Mouse (Mus musculus) liver, adult (tissue): Measurements from ENCODE around the gene Mrtfa.

ENCODE experiments used
- GATA4 ChIP-seq: IDR thresholded peaks from 2 replicates; pipeline ENCODE4 v1.6.1; 2014; ENCODE audit warnings: mild to moderate bottlenecking, low read length; ENCODE audit not compliant: insufficient replicate concordance

Mrtfa gene

DNA sequence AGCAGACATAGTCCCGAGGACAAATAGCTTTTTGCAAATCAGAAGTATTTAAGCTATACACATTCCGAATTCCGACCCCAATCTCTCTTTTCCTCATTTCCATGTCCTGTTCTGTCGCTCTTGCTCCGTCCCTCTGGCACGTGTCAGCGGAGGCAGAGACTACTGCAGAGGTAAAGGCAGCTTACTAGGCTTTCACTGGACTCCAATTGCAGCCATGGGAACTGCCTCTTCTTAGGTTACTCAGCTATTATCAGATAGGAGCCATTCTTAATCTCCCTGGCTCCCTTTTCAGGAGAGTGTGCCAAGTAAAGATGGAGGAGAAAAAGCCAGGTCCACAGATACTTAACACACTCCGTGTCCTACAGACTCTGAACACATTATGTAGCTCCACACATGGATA is 18.3 kb downstream of the Mrtfa start:
- no peak for TF ChIP-seq GATA4

GRCm38 (mm10) chr15:81168735-81169134 is 21.8 kb downstream of the Mrtfa start:
- TF ChIP-seq GATA4: no peak

DNA sequence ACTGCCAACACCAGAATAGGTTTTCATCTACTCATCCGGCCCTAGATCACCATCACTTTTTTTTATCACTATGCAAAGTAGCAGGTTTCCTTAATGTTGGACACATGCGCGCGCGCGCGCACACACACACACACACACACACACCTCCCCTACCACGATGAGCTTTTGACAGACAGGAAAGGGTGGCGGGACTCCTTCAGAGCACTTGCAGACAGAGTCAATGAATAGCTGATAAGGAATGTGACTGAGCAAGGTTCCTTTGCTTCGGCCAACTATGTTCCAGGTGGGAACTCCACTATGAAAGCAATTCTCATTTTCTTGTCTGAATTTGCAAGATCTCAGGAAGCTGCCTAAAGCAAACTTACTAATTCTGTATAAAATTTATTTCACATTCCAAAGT is 22.7 kb downstream of the Mrtfa start:
- no peak for TF ChIP-seq GATA4

- TF ChIP-seq GATA4: no peak
These were observed 24.3 kb downstream of the Mrtfa start for GRCm38 (mm10) chr15:81166291-81166690.

GRCm38 (mm10) chr15:81164560-81165310 is 25.8 kb downstream of the Mrtfa start:
- TF ChIP-seq GATA4: no peak

- TF ChIP-seq GATA4: no peak
These were observed 29.0 kb downstream of the Mrtfa start for GRCm38 (mm10) chr15:81161571-81161970.

DNA sequence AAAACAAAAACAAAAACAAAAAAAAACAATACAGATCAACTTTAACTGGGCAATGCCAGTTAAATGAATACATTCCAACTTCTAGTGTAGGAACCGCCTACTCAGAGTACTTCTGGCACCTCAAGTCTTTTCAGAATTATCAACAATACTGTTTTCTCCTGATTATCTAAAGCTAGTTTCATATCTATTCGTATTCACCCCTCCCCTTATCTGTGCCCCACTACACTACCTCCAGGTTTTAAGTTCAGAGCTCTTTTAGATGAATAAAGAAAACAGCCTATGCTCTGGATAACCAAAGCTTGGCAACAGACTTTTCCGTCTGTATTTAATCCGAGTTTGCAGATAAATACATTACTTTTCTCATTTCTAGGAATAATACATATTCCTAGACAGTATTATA is 29.9 kb downstream of the Mrtfa start:
- no peak for TF ChIP-seq GATA4

DNA sequence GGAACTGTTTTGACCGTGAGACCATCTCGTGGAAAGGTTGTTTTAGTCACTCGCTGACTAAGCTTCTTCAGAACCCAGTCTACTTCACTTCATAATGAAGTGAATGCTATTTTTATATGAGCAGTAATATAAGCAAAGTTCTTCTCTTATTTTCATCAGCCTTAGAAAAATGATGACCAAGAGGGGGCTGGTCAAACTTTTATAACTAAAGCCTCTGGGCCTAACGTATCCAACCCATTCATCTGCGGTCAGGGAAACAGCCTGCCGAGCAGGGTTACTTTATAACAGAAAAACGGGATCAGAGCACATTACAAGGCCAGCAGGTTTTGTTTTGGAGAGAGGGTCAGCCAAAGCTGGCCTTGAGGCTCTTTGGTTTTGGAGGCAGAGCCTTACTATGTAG is 31.3 kb downstream of the Mrtfa start:
- no peak for TF ChIP-seq GATA4

DNA sequence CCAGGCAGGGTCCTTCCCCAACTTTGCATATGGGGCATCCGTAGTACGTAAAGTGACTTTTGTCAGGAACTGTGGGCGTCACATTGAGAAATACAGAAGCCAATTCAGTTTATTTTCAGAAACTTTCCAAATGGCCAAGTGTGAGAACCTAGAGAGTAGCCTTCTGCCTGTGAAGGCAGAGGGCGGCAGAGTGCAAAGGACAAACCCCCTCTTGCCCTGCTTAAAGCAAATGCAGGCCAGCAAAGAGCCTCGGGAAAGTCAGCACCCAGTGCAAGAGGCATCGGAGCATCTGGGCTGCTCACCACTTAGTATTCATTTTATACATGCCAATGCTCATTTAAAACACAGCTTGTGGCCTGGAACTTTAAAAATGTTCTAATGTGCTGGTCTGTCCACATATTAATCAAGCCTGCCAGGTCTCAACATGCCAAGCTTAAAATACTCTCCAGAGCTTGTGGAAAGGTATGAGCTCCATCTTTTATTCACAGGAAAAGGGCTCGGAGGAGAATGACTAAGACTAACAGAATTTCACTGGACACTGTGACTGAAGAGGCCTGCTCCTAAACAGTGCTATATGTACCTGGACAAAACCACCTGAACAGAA is 31.9 kb downstream of the Mrtfa start:
- no peak for TF ChIP-seq GATA4

- TF ChIP-seq GATA4: no peak
These were observed 34.1 kb downstream of the Mrtfa start for GRCm38 (mm10) chr15:81156453-81156852.

GRCm38 (mm10) chr15:81155845-81156244 is 34.7 kb downstream of the Mrtfa start:
- TF ChIP-seq GATA4: no peak

GRCm38 (mm10) chr15:81154846-81155624 is 35.5 kb downstream of the Mrtfa start:
- TF ChIP-seq GATA4: no peak

- no peak for TF ChIP-seq GATA4
These were observed 48.5 kb downstream of the Mrtfa start for GRCm38 (mm10) chr15:81141956-81142576.

DNA sequence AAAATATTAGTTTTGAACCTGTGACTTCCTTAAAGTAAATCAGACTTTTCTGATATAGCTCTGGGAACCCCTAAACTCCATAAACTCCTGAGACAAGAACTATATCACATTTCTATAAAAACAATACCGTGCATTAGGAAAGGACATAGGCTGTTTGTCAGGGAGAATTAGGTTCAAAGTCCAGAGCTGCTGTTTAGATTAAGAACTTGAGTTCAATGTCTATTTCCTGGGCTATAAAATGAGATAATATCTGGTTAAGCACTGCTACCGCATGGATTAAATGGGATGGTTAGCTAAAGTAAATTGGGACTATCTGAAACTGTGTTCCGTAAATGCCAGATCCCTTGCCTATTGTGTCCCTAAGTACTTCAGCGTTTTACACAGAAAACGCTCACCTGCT is 50.6 kb downstream of the Mrtfa start:
- TF ChIP-seq GATA4: no peak

DNA sequence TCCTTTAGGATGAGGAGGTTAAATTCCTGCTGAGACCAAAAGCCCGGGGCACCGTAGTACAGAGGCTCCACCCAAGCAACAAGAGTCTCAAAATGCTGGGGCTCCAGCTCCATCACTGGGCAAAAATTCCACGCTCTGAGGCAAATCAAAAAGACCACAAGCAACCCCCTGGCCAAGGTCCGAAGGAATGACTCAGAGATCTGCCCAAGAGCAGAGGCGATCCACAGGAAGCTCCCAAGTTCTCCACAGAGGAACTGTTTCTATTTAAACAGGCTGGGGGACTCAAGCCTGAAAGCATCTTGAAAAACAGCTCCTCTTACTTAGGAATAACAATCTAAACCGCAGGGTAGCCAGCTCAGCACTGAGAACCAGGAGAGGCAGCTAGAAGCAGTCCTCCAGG is 53.3 kb downstream of the Mrtfa start:
- TF ChIP-seq GATA4: no peak

- no peak for TF ChIP-seq GATA4
These were observed 56.8 kb downstream of the Mrtfa start for GRCm38 (mm10) chr15:81133781-81134180.
